Mouse (Mus musculus) MEL (cell line): Measurements from ENCODE around the gene B230307C23Rik. TPM values are rescaled to one million over a fixed set of nuclear protein-coding genes. Genes with fewer than 3 reads are reported as not detected.
A peak's percentile ranks its signal among the peaks of the same experiment; 100 is the strongest.

Experiments
- DNase-seq: peaks from one replicate; pipeline ENCODE4 v3.0.0; 2011; ENCODE audit warnings: low read depth, low spot score
- H3K27ac ChIP-seq: 2 replicates; pipeline ENCODE4 v1.5.1; 2012; ENCODE audit warnings: low read depth, mild to moderate bottlenecking, control low read depth, low read length, moderate library complexity; ENCODE audit not compliant: control insufficient read depth
- H3K27me3 ChIP-seq, 2 experiments: fragments of 150-350 bp in 1 of 2; sonication (generic) in 1 of 2; 2 replicates each; pipeline ENCODE4 v1.6.1; 2012; ENCODE audit warnings: low read length in 2 of 2, mild to moderate bottlenecking in 2 of 2, improper control_type of control experiment in 1 of 2, moderate library complexity in 1 of 2; ENCODE audit not compliant: insufficient read depth in 2 of 2, control insufficient read depth in 1 of 2
- H3K36me3 ChIP-seq, 2 experiments: 2 replicates each; pipeline ENCODE4 v1.6.1; 2012 to 2014; ENCODE audit warnings: low read length in 2 of 2, improper control_type of control experiment in 1 of 2, inconsistent platforms in 1 of 2, mild to moderate bottlenecking in 1 of 2; ENCODE audit not compliant: insufficient read depth in 2 of 2, control insufficient read depth in 1 of 2
- H3K4me1 ChIP-seq, 2 experiments: fragments of 150-350 bp in 1 of 2; sonication (generic) in 1 of 2; 2 replicates each; pipeline ENCODE4 v1.6.1; 2012; ENCODE audit warnings: low read length in 2 of 2, improper control_type of control experiment in 1 of 2, mild to moderate bottlenecking in 1 of 2; ENCODE audit not compliant: insufficient read depth in 2 of 2, control insufficient read depth in 1 of 2
- H3K4me3 ChIP-seq, 2 experiments: fragments of 150-350 bp in 1 of 2; sonication (generic) in 1 of 2; 2 replicates each; pipeline ENCODE4 v1.5.1; 2012; ENCODE audit warnings: low read depth in 2 of 2, low read length in 2 of 2, mild to moderate bottlenecking in 2 of 2, moderate library complexity in 2 of 2, control low read depth in 1 of 2, improper control_type of control experiment in 1 of 2; ENCODE audit not compliant: control insufficient read depth in 1 of 2, insufficient read depth in 1 of 2
- H3K79me2 ChIP-seq: 2 replicates; pipeline ENCODE4 v1.6.1; 2012; ENCODE audit warnings: mild to moderate bottlenecking, low read length, moderate library complexity; ENCODE audit not compliant: control insufficient read depth, poor library complexity, insufficient read depth
- H3K9ac ChIP-seq: 2 replicates; pipeline ENCODE4 v1.6.1; 2012; ENCODE audit warnings: low read depth, mild to moderate bottlenecking, control low read depth, low read length, moderate library complexity; ENCODE audit not compliant: control insufficient read depth, poor library complexity, severe bottlenecking
- H3K9me3 ChIP-seq: fragments of 150-350 bp; sonication (generic); replicated peaks from 2 replicates; pipeline ENCODE4 v1.6.1; 2012; ENCODE audit warnings: mild to moderate bottlenecking, low read length, improper control_type of control experiment, moderate library complexity; ENCODE audit not compliant: insufficient read depth
- CHD2 ChIP-seq: IDR thresholded peaks from 2 replicates; pipeline ENCODE4 v1.6.1; 2011; ENCODE audit warnings: low read length, improper control_type of control experiment
- CTCF ChIP-seq, 3 experiments: IDR thresholded peaks in 2 of 3; conservative IDR thresholded peaks in 1 of 3; 2 replicates each; pipeline ENCODE4 v1.5.1; 2011 to 2012; ENCODE audit warnings: low read length in 3 of 3, low read depth in 2 of 3, mild to moderate bottlenecking in 2 of 3, improper control_type of control experiment in 1 of 3, inconsistent platforms in 1 of 3, mixed read lengths in 1 of 3, moderate library complexity in 1 of 3; ENCODE audit not compliant: control insufficient read depth in 1 of 3, insufficient read depth in 1 of 3, poor library complexity in 1 of 3, severe bottlenecking in 1 of 3
- E2F4 ChIP-seq: IDR thresholded peaks from 2 replicates; pipeline ENCODE4 v1.6.1; 2011; ENCODE audit warnings: low read depth, low read length, improper control_type of control experiment, borderline replicate concordance
- EP300 ChIP-seq, 2 experiments: IDR thresholded peaks; 2 replicates each; pipeline ENCODE4 v1.6.1; 2011; ENCODE audit warnings: improper control_type of control experiment in 2 of 2, low read length in 2 of 2, low read depth in 1 of 2, mild to moderate bottlenecking in 1 of 2
- ETS1 ChIP-seq: IDR thresholded peaks from 2 replicates; pipeline ENCODE4 v1.6.1; 2012; ENCODE audit warnings: low read depth, mild to moderate bottlenecking, inconsistent platforms, low read length, improper control_type of control experiment, moderate library complexity
- GATA1 ChIP-seq: IDR thresholded peaks from 2 replicates; pipeline ENCODE4 v1.6.1; 2011; ENCODE audit warnings: low read depth, low read length, improper control_type of control experiment
- JUND ChIP-seq: IDR thresholded peaks from 2 replicates; pipeline ENCODE4 v1.6.1; 2011; ENCODE audit warnings: low read depth, mild to moderate bottlenecking, improper control_type of control experiment, low read length
- KAT2A ChIP-seq: conservative IDR thresholded peaks from 2 replicates; pipeline ENCODE4 v1.6.1; 2012; ENCODE audit warnings: low read depth, low read length, improper control_type of control experiment, inconsistent platforms
- MAFK ChIP-seq: IDR thresholded peaks from 2 replicates; pipeline ENCODE4 v1.6.1; 2011; ENCODE audit warnings: low read depth, mild to moderate bottlenecking, low read length, improper control_type of control experiment, borderline replicate concordance
- MAX ChIP-seq: IDR thresholded peaks from 2 replicates; pipeline ENCODE4 v1.6.1; 2011; ENCODE audit warnings: low read length, improper control_type of control experiment
- MEF2A ChIP-seq: IDR thresholded peaks from 2 replicates; pipeline ENCODE4 v1.6.1; 2014; ENCODE audit warnings: low read depth, mild to moderate bottlenecking, inconsistent platforms, low read length, improper control_type of control experiment; ENCODE audit not compliant: poor library complexity, insufficient replicate concordance, severe bottlenecking; ENCODE audit errors: extremely low read depth
- NRF1 ChIP-seq: IDR thresholded peaks from 2 replicates; pipeline ENCODE4 v1.6.1; 2014; ENCODE audit warnings: low read depth, mild to moderate bottlenecking, inconsistent platforms, low read length, improper control_type of control experiment, moderate library complexity; ENCODE audit not compliant: poor library complexity, insufficient read depth, severe bottlenecking
- POLR2A ChIP-seq, 2 experiments: IDR thresholded peaks; 2 replicates each; pipeline ENCODE4 v1.6.1; 2011 to 2012; ENCODE audit warnings: low read length in 2 of 2, mild to moderate bottlenecking in 2 of 2, control low read depth in 1 of 2, improper control_type of control experiment in 1 of 2, low read depth in 1 of 2, moderate library complexity in 1 of 2; ENCODE audit not compliant: control insufficient read depth in 1 of 2, insufficient read depth in 1 of 2, poor library complexity in 1 of 2
- POLR2AphosphoS2 ChIP-seq: IDR thresholded peaks from 2 replicates; pipeline ENCODE4 v1.6.1; 2011; ENCODE audit warnings: low read length, improper control_type of control experiment
- POLR2AphosphoS5 ChIP-seq: IDR thresholded peaks from 2 replicates; pipeline ENCODE4 v1.6.1; 2012; ENCODE audit warnings: low read depth, borderline replicate concordance, mild to moderate bottlenecking, inconsistent platforms, low read length, moderate library complexity, mixed read lengths
- RAD21 ChIP-seq: IDR thresholded peaks from 2 replicates; pipeline ENCODE4 v1.6.1; 2011; ENCODE audit warnings: mild to moderate bottlenecking, low read depth, low read length, improper control_type of control experiment
- RCOR1 ChIP-seq: IDR thresholded peaks from 2 replicates; pipeline ENCODE4 v1.6.1; 2012; ENCODE audit warnings: low read depth, mild to moderate bottlenecking, inconsistent platforms, low read length, improper control_type of control experiment
- SIN3A ChIP-seq: IDR thresholded peaks from 2 replicates; pipeline ENCODE4 v1.6.1; 2012; ENCODE audit warnings: low read length, improper control_type of control experiment, inconsistent platforms
- SMC3 ChIP-seq: IDR thresholded peaks from 2 replicates; pipeline ENCODE4 v1.6.1; 2011; ENCODE audit warnings: low read depth, low read length, improper control_type of control experiment
- UBTF ChIP-seq: IDR thresholded peaks from 2 replicates; pipeline ENCODE4 v1.6.1; 2012; ENCODE audit warnings: low read depth, mild to moderate bottlenecking, inconsistent platforms, low read length, improper control_type of control experiment, moderate library complexity, borderline replicate concordance; ENCODE audit not compliant: insufficient read depth
- USF1 ChIP-seq: IDR thresholded peaks from 2 replicates; pipeline ENCODE4 v1.6.1; 2014; ENCODE audit warnings: low read depth, mild to moderate bottlenecking, inconsistent platforms, low read length, improper control_type of control experiment, moderate library complexity
- USF2 ChIP-seq, 2 experiments: IDR thresholded peaks; 2 replicates each; pipeline ENCODE4 v1.6.1; 2011 to 2012; ENCODE audit warnings: improper control_type of control experiment in 2 of 2, low read length in 2 of 2, borderline replicate concordance in 1 of 2, inconsistent platforms in 1 of 2, low read depth in 1 of 2, mild to moderate bottlenecking in 1 of 2; ENCODE audit not compliant: insufficient read depth in 1 of 2
- ZNF384 ChIP-seq: IDR thresholded peaks from 2 replicates; pipeline ENCODE4 v1.6.1; 2012; ENCODE audit warnings: low read depth, mild to moderate bottlenecking, inconsistent platforms, low read length, improper control_type of control experiment
- polyA plus RNA-seq, 2 experiments: library from polyadenylated mRNA; stranded (reverse) in 1 of 2; unstranded in 1 of 2; fragments of >175 nt in 1 of 2; fragments of >200 nt in 1 of 2; gene quantifications; 2 replicates each; pipeline versions ENCODE4 v1.2.1 to v1.2.4; 2012; ENCODE audit warnings: low replicate concordance in 2 of 2, low read depth in 1 of 2; ENCODE audit not compliant: insufficient read length in 2 of 2, insufficient read depth in 1 of 2, missing spikeins in 1 of 2
- total RNA-seq: library from RNA; depleted of rRNA; stranded (reverse); fragments of 300-350 nt; gene quantifications from 2 replicates; pipeline ENCODE4 v1.2.3, GENCODE M21; 2012

Gene B230307C23Rik
- total and polyA plus RNA-seq, 3 experiments, result 27.4 to 54.8 TPM; not detected in 1

DNA sequence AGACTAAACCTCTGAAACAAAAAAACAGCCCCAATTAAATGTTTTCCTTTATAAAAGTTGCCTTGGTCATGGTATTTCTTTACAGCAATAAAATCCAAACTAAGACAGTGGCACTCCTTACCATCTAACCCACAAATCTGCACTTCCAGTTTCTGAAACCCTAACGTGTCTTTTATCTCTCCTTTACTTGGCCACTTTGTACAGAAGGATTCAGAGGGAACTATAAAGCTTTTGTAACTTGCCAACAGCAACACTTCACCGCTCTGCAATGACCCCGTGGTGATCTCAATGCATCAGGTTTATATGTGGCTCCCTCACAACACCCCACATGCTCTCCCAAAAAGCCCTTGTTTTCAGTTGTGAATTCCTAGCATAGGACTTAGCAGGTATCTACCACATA lies 36.8 kb upstream of the B230307C23Rik start:
- no peak overlapping the region for H3K4me3 ChIP-seq
- H3K9ac ChIP-seq, result no peak overlapping the region
- no peaks in the 10 kb centered on the region for H3K9me3 ChIP-seq
- peak; percentile 61 for DNase-seq
- H3K27me3 ChIP-seq, result no peaks in the 10 kb centered on the region
- peaks cover 0 to 48% of the 10 kb centered on the region in 2 experiments; a peak in 3 of 4 replicates for H3K36me3 ChIP-seq
- no peak; the same call in 1 of the 2 replicates for TF ChIP-seq SIN3A
- no peak for TF ChIP-seq KAT2A
- no peak for TF ChIP-seq ZNF384
- no peak for TF ChIP-seq MAFK
- TF ChIP-seq RCOR1, result peak; percentile 92
- no peak for TF ChIP-seq NRF1
- peak; percentile 56; the same call in 1 of the 2 replicates for TF ChIP-seq GATA1
- no peak for TF ChIP-seq USF2 (IDR thresholded peaks at IDR 0.05; ENCODE audit: borderline replicate concordance in 1 of 2, insufficient read depth in 1 of 2, low read depth in 1 of 2, low read length in 2 of 2)
- TF ChIP-seq CTCF (IDR thresholded peaks at IDR 0.05 in 2 of 3, conservative IDR thresholded peaks at IDR 0.05 in 1 of 3; ENCODE audit: control insufficient read depth in 1 of 3, insufficient read depth in 1 of 3, low read depth in 2 of 3, low read length in 3 of 3, poor library complexity in 1 of 3, severe bottlenecking in 1 of 3), result no peak
- no peak for TF ChIP-seq MAX
- TF ChIP-seq JUND, result no peak
- TF ChIP-seq UBTF, result no peak
- TF ChIP-seq MEF2A, result no peak
- TF ChIP-seq EP300 (IDR thresholded peaks at IDR 0.05; ENCODE audit: low read depth in 1 of 2, low read length in 2 of 2), result peak in 1 of 2 experiments; percentile 52; a peak in 1 of 4 replicates
- no peak for TF ChIP-seq RAD21
- TF ChIP-seq ETS1, result no peak
- no peak for TF ChIP-seq SMC3
- no peak for TF ChIP-seq USF1
- TF ChIP-seq POLR2AphosphoS5, result no peak
- no peak for TF ChIP-seq E2F4
- no peak for TF ChIP-seq POLR2AphosphoS2
- no peak for TF ChIP-seq CHD2
- TF ChIP-seq POLR2A (IDR thresholded peaks at IDR 0.05; ENCODE audit: control insufficient read depth in 1 of 2, insufficient read depth in 1 of 2, low read depth in 1 of 2, low read length in 2 of 2, poor library complexity in 1 of 2), result peak in 1 of 2 experiments; percentile 22; a peak in 1 of 4 replicates
- H3K79me2 ChIP-seq, result peaks cover 9% of the 10 kb centered on the region
- peaks cover 20 to 40% of the 10 kb centered on the region in 2 experiments for H3K4me1 ChIP-seq
- H3K27ac ChIP-seq, result peak overlapping the region; percentile 40
